Mouse (Mus musculus) testis, adult 2 months (tissue): Measurements from ENCODE around the gene Fkbp1a.

Experiments
- CTCF ChIP-seq: fragments of 200-500 bp; IDR thresholded peaks from 2 replicates; pipeline ENCODE4 v1.5.1; 2012; ENCODE audit warnings: low read depth, mild to moderate bottlenecking, inconsistent platforms, low read length, moderate library complexity; ENCODE audit not compliant: control insufficient read depth, insufficient read depth, insufficient replicate concordance
- POLR2A ChIP-seq: fragments of 200-500 bp; IDR thresholded peaks from 2 replicates; pipeline ENCODE4 v1.6.1; 2012; ENCODE audit warnings: low read depth, mild to moderate bottlenecking, inconsistent platforms, low read length, moderate library complexity; ENCODE audit not compliant: control insufficient read depth

- TF ChIP-seq POLR2A (no peak), CTCF (no peak)
These were observed 2.4 kb downstream of the Fkbp1a start for GRCm38 (mm10) chr2:151544673-151545072.
